Comparison of ENCODE assay signal across 15 mouse cellular contexts in the genomic region with DNA sequence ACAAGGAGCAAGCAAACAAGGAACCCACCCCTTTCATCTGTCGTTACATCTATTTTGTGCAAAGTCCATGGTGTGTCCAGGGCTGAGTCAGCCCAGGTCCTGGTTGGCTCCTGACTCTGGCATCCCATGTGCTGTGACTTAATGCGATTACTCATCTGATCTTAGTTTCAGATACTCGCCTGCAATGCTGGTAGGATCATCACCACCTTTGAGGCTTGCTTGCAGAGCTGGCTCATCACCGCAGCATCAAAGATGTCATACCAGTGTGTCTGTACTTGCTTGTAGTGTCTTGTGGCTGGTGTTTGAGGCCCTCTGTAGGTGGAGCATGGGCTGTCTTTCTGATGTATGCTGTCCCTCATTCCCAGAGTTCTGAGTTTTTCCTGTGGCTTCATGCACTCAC.
DNase-seq lines count a peak whose midpoint lies in the region; ATAC-seq and TF ChIP-seq lines count a peak whose summit lies in the region.
"Had no signal": no experiment of that assay in that cellular context is flagged by ENCODE, and none has a peak within 500 bp of the region (broad histone marks: within the 10 kb centered on the region; RNA-seq: fewer than 3 reads in every experiment).

No protein-coding gene starts in this region.

- no peaks in the 10 kb centered on the region for H3K79me2 ChIP-seq in myocyte (ENCODE audit: control insufficient read depth, insufficient read depth)

- H3K27me3 ChIP-seq in myocyte (ENCODE audit: control insufficient read depth, insufficient read depth, insufficient read length): no peaks in the 10 kb centered on the region
- no peaks in the 10 kb centered on the region for H3K27me3 ChIP-seq in forebrain, embryonic 15.5 days
- H3K27me3 ChIP-seq in forebrain, embryonic 16.5 days (replicated peaks; ENCODE audit: control insufficient read depth, insufficient read depth, low read length): no peaks in the 10 kb centered on the region
- H3K27me3 ChIP-seq: embryonic facial prominence, embryonic 12.5 days; hindbrain, embryonic 15.5 days; liver, embryonic 13.5 days; megakaryocyte, embryonic 14.5 days had no signal

- H3K4me3 ChIP-seq in gastrocnemius, adult 2 months: no peak overlapping the region
- no peak overlapping the region for H3K4me3 ChIP-seq in myocyte
- no peak overlapping the region for H3K4me3 ChIP-seq in forebrain, embryonic 15.5 days
- no peak overlapping the region for H3K4me3 ChIP-seq in forebrain, embryonic 16.5 days (replicated peaks; ENCODE audit: low read length)
- H3K4me3 ChIP-seq: embryonic facial prominence, embryonic 12.5 days; hindbrain, embryonic 15.5 days; liver, embryonic 13.5 days; megakaryocyte, embryonic 14.5 days had no signal

- TF ChIP-seq CTCF in gastrocnemius, adult 2 months (IDR thresholded peaks at IDR 0.05): no peak

- no peak overlapping the region for H3ac ChIP-seq in myocyte (ENCODE audit: control insufficient read depth, insufficient read length)

- no peaks in the 10 kb centered on the region for H3K36me3 ChIP-seq in myocyte (ENCODE audit: control insufficient read depth, insufficient read depth)
- no peaks in the 10 kb centered on the region for H3K36me3 ChIP-seq in forebrain, embryonic 15.5 days
- no peaks in the 10 kb centered on the region for H3K36me3 ChIP-seq in forebrain, embryonic 16.5 days (ENCODE audit: control insufficient read depth, insufficient read depth)
- H3K36me3 ChIP-seq: embryonic facial prominence, embryonic 12.5 days; hindbrain, embryonic 15.5 days; liver, embryonic 13.5 days had no signal

- intact Hi-C loops in gastrocnemius, adult 2 months (cut with DNase I): no loop called here

- no peak overlapping the region for H3K9ac ChIP-seq in forebrain, embryonic 15.5 days (replicated peaks)
- no peak overlapping the region for H3K9ac ChIP-seq in forebrain, embryonic 16.5 days (replicated peaks; ENCODE audit: low read depth, low read length)
- H3K9ac ChIP-seq: embryonic facial prominence, embryonic 12.5 days; hindbrain, embryonic 15.5 days; liver, embryonic 13.5 days had no signal

- DNase-seq in gastrocnemius, adult 2 months: peak; percentile 58
- DNase-seq in gastrocnemius, adult 18-20 months (ENCODE audit: low spot score): no peak
- DNase-seq in urinary bladder, postnatal 14 days (ENCODE audit: low spot score): peak; percentile 33
- no peak for DNase-seq in urinary bladder, postnatal 4 days (ENCODE audit: low spot score in 2 of 2)
- no peak for DNase-seq in cerebellum, adult 8-10 months
- DNase-seq: cerebellum, adult 2 months; kidney, postnatal 4 days; liver, embryonic 13.5 days had no signal

- TF ChIP-seq POLR2A in myocyte (IDR thresholded peaks at IDR 0.05; ENCODE audit: insufficient read length, low read depth): no peak

- H3K9me3 ChIP-seq in forebrain, embryonic 15.5 days: no peaks in the 10 kb centered on the region
- no peaks in the 10 kb centered on the region for H3K9me3 ChIP-seq in forebrain, embryonic 16.5 days (ENCODE audit: control insufficient read depth, low read length)
- H3K9me3 ChIP-seq: embryonic facial prominence, embryonic 12.5 days; hindbrain, embryonic 15.5 days; liver, embryonic 13.5 days had no signal

- WGBS in forebrain, embryonic 15.5 days: 94% methylated on average over 4 of the region's 4 CpGs
- WGBS in forebrain, embryonic 16.5 days: 93% methylated on average over 4 of the region's 4 CpGs

- peak overlapping the region; percentile 3 for H3K27ac ChIP-seq in gastrocnemius, adult 2 months
- H3K27ac ChIP-seq in forebrain, embryonic 15.5 days (replicated peaks): no peak overlapping the region
- H3K27ac ChIP-seq in forebrain, embryonic 16.5 days (ENCODE audit: low read length): no peak overlapping the region
- H3K27ac ChIP-seq: embryonic facial prominence, embryonic 12.5 days; hindbrain, embryonic 15.5 days; liver, embryonic 13.5 days had no signal

- no peak for ATAC-seq in forebrain, embryonic 15.5 days (replicated peaks)
- no peak for ATAC-seq in forebrain, embryonic 16.5 days

- H3K4me2 ChIP-seq in myocyte (ENCODE audit: low read depth): peak overlapping the region; percentile 7
- no peak overlapping the region for H3K4me2 ChIP-seq in forebrain, embryonic 15.5 days (replicated peaks)
- no peak overlapping the region for H3K4me2 ChIP-seq in forebrain, embryonic 16.5 days (ENCODE audit: low read length)
- H3K4me2 ChIP-seq: embryonic facial prominence, embryonic 12.5 days; heart, embryonic 11.5 days; hindbrain, embryonic 15.5 days; liver, embryonic 13.5 days had no signal

- peaks cover 13% of the 10 kb centered on the region for H3K4me1 ChIP-seq in forebrain, embryonic 15.5 days
- peaks cover 3% of the 10 kb centered on the region; the same call in 1 of the 2 replicates for H3K4me1 ChIP-seq in forebrain, embryonic 16.5 days (replicated peaks; ENCODE audit: control insufficient read depth, insufficient read depth, low read length)
- H3K4me1 ChIP-seq: liver, embryonic 13.5 days had no signal

TF ChIP-seq in myocyte, 11 proteins besides CTCF, POLR2A, EP300 and RAD21:
- TF ChIP-seq MYOD1 (IDR thresholded peaks at IDR 0.05; ENCODE audit: control insufficient read depth in 1 of 3, insufficient read length in 2 of 3, low read depth in 2 of 3): peak in 1 of 3 experiments; percentile 7
- no peak for TF ChIP-seq POLR2AphosphoS2 (IDR thresholded peaks at IDR 0.05; ENCODE audit: insufficient read length, low read depth)

Comparison
In these comparisons a context has a peak if more than half of its experiments do, and no peak if none do; other contexts are left out.
1. DNase-seq: peak in gastrocnemius, adult 2 months (single experiment) and urinary bladder, postnatal 14 days (single experiment); none in gastrocnemius, adult 18-20 months (single experiment), urinary bladder, postnatal 4 days (0 of 2) and cerebellum, adult 8-10 months (single experiment).